Mouse (Mus musculus) heart, postnatal 0 days (tissue): ENCODE data around the gene Polr2h. TPM values are rescaled to one million over a fixed set of nuclear protein-coding genes. Genes with fewer than 3 reads are reported as not detected.

Experiments used
- ATAC-seq: fragments of 200-750 bp; cut with Nextera tagmentation; 2 replicates; pipeline ENCODE4 v1.8.0; 2017; ENCODE audit warnings: low read depth, moderate number of reproducible peaks, moderate library complexity; ENCODE audit not compliant: insufficient read depth
- DNase-seq: peaks from one replicate; pipeline ENCODE4 v3.0.0-alpha.2; 2016; ENCODE audit warnings: low spot score
- H3K27ac ChIP-seq: fragments of 300-500 bp; sonication (generic); 2 replicates; pipeline ENCODE4 v1.5.1; 2014; ENCODE audit warnings: low read depth, mild to moderate bottlenecking
- H3K27me3 ChIP-seq: fragments of 300-500 bp; sonication (generic); 2 replicates; pipeline ENCODE4 v1.6.1; 2014; ENCODE audit warnings: low read length, mixed read lengths; ENCODE audit not compliant: control insufficient read depth, insufficient read depth
- H3K36me3 ChIP-seq: fragments of 300-500 bp; sonication (generic); replicated peaks from 2 replicates; pipeline ENCODE4 v1.6.1; 2014; ENCODE audit warnings: low read length, mixed read lengths; ENCODE audit not compliant: control insufficient read depth, insufficient read depth
- H3K4me1 ChIP-seq: fragments of 300-500 bp; sonication (generic); 2 replicates; pipeline ENCODE4 v1.6.1; 2014; ENCODE audit warnings: antibody characterized with exemption; ENCODE audit not compliant: control insufficient read depth, insufficient read depth
- H3K4me2 ChIP-seq: fragments of 300-500 bp; sonication (generic); 2 replicates; pipeline ENCODE4 v1.6.1; 2014; ENCODE audit warnings: low read depth, mild to moderate bottlenecking, low read length, moderate library complexity
- H3K4me3 ChIP-seq: fragments of 300-500 bp; sonication (generic); 2 replicates; pipeline ENCODE4 v1.5.1; 2014; ENCODE audit warnings: low read depth, low read length
- H3K9ac ChIP-seq: fragments of 300-500 bp; sonication (generic); replicated peaks from 2 replicates; pipeline ENCODE4 v1.6.1; 2014; ENCODE audit warnings: low read depth, low read length, mixed read lengths
- H3K9me3 ChIP-seq: fragments of 300-500 bp; sonication (generic); replicated peaks from 2 replicates; pipeline ENCODE4 v1.6.1; 2016; ENCODE audit warnings: low read length; ENCODE audit not compliant: control insufficient read depth
- CTCF ChIP-seq: IDR thresholded peaks from 2 replicates; pipeline ENCODE4 v1.5.1; 2016; ENCODE audit warnings: antibody characterized with exemption, control low read depth, low read depth
- EP300 ChIP-seq: IDR thresholded peaks from 2 replicates; pipeline ENCODE4 v1.6.1; 2016; ENCODE audit warnings: antibody characterized with exemption, low read depth
- WGBS: fragments of 180-500 bp; shearing (Covaris S2); extraction: QIAGEN DNeasy Blood & Tissue Kit; methylation state at CpG from one replicate; pipeline ENCODE4 v1.1.7; 2014; 5-methylcytosine and 5-hydroxymethylcytosine counted together
- polyA plus RNA-seq: library from polyadenylated mRNA; unstranded; fragments of >200 nt; fragmentation: Nextera tagmentation; extraction: Ambion mirVana; gene quantifications from 2 replicates; pipeline ENCODE4 v1.2.1, GENCODE M21; 2015
- total RNA-seq: library from RNA; depleted of rRNA; stranded (reverse); fragments of >200 nt; gene quantifications from 2 replicates; pipeline ENCODE4 v1.2.3, GENCODE M21; 2014; ENCODE audit warnings: low replicate concordance

Gene Polr2h
- total and polyA plus RNA-seq, 2 experiments from 2014 or later: 8.6 to 35.7 TPM

DNA sequence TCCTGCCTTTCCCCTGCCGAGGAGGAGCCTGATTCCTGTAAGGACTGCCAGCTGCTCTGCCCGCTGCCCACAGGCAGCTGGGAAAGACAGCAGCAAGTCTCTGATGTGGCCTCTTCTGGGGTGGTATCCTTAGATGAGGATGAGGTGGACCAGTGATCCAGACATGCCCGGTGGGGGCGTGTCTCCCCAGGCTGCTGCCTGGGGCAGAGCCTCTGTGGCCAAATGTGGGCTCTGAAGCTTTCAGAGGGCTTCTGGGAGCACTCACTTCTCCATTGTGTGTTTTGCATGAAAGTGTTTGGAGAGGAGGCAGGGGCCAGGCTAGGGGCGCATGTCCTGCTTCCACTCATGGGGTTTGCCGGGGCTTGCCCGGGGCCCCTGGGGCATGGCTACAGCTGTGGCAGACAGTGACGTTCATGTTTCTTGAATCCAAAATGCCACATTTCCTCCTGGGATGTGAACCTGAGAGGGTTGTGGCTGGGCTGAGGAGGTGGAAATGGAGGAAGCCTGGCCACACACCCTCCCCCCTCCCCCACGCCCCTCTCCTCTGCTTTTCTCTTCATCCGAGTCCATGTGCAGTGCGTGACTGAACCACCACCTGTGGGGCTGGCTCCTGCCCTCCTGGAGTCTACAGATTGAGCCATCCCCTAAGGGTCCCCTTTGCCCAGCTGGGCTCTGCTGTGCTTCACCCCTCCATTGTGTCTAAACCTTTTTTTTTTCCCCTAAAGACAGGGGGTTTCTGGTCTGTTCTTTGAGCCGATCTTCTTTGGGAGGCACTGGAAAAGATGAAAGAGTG, 15.5 kb upstream of the Polr2h start:
- Histone ChIP-seq H3K27me3 (no peaks in the 10 kb centered on the region), H3K9ac (0 out of 2 replicates have a peak overlapping the region, but pooled peaks have one; percentile 21), H3K4me2 (no peak overlapping the region), H3K27ac (no peak overlapping the region), H3K4me3 (no peak overlapping the region), H3K36me3 (peaks cover 24% of the 10 kb centered on the region; the same call in 1 of the 2 replicates), H3K4me1 (0 out of 2 replicates have a peak, but pooled peaks cover 3% of the 10 kb centered on the region), H3K9me3 (no peaks in the 10 kb centered on the region)
- DNase-seq (no peak), ATAC-seq (peak; percentile 6; the same call in 1 of the 2 replicates)
- 50% methylated on average over 12 of the region's 12 CpGs for whole genome bisulfite sequencing
- TF ChIP-seq CTCF (no peak), EP300 (no peak)

DNA sequence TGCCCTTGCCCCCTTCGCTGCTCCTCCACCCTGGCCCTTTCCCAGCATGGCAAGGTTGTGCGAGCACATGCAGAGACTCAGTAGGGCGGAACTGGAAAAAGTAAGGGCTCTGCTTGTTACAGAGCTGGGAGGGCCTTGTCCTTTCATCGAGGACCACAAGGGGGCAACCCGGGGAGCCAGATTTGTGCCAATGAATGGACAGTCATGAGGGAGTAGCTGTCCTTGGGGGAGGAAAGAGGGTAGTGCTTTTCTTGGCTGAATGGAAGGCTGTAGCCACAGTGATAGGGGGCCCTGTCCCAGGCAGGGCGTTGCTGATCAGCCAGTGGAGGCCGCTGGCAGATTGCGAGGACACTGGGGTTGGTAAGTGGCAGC, 15.0 kb upstream of the Polr2h start:
- Histone ChIP-seq H3K9ac (0 out of 2 replicates have a peak overlapping the region, but pooled peaks have one; percentile 21), H3K27me3 (no peaks in the 10 kb centered on the region), H3K27ac (no peak overlapping the region), H3K4me3 (no peak overlapping the region), H3K36me3 (peaks cover 24% of the 10 kb centered on the region; the same call in 1 of the 2 replicates), H3K4me1 (0 out of 2 replicates have a peak, but pooled peaks cover 3% of the 10 kb centered on the region), H3K4me2 (no peak overlapping the region), H3K9me3 (no peaks in the 10 kb centered on the region)
- 12% methylated on average over 8 of the region's 8 CpGs for WGBS
- TF ChIP-seq EP300: no peak
- peak; percentile 71 for TF ChIP-seq CTCF
- DNase-seq: peak; percentile 90
- ATAC-seq: peak; percentile 79

DNA sequence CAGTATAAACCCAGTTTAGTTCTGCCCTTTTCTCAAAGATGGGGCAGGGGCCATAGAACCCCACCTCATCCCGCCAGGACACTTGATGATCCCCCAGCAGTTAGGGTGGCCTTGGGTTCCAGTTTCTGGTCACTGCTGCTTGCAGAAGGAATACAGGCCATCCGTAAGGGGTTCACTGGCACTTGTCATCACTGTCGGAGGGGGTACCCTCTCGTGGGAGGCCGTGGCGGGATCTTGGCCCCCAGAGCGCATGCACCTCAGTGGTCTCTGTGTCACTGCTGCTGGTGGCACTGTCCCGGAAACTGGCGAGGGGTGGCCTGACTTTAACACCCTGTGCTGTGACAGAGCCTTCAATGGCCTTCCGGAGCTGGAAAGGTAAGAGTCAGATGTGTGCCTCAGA, 14.4 kb upstream of the Polr2h start:
- peaks cover 24% of the 10 kb centered on the region; the same call in 1 of the 2 replicates for H3K36me3 ChIP-seq
- H3K27me3 ChIP-seq: no peaks in the 10 kb centered on the region
- DNase-seq: no peak
- WGBS: 92% methylated on average over 10 of the region's 10 CpGs
- ATAC-seq: no peak
- no peaks in the 10 kb centered on the region for H3K9me3 ChIP-seq
- no peak overlapping the region for H3K27ac ChIP-seq
- no peak overlapping the region for H3K4me2 ChIP-seq
- 0 out of 2 replicates have a peak, but pooled peaks cover 3% of the 10 kb centered on the region for H3K4me1 ChIP-seq
- no peak overlapping the region for H3K4me3 ChIP-seq
- no peak overlapping the region for H3K9ac ChIP-seq
- TF ChIP-seq CTCF (no peak), EP300 (no peak)

DNA sequence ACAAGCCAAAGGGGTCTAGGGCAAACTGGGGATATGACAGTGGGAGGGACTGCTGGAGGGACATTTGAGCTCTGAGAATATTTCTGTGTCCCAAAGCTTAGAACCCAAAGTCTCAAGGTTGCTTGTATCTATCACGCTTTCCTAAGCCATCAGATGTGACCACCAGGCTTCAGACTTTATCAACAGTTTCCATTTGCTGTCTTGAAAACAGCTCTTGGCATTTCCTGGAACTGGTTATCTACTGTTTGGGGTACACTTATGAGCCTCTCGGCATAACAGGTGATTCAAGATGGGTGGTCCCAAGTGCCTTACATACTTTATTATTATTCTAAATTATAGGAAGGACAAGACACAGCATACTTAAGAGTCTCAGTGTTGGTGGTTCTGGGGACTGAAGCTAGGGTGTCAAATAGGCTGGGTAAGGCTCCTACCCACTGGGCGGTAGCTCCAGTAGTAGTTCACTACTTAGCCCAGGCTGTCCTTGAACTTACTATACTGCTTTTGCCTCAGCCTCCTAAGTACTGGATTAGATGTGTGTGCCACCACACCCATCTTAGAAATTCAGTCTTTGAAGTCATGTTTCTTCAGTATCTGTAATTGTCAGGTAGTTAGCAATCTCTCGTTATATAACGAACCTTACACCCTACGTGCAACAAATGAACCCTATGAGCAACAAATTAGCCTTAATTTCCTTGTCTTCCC, 13.6 kb upstream of the Polr2h start:
- ATAC-seq (no peak), DNase-seq (no peak)
- Histone ChIP-seq H3K9ac (no peak overlapping the region), H3K27ac (no peak overlapping the region), H3K9me3 (no peaks in the 10 kb centered on the region), H3K27me3 (no peaks in the 10 kb centered on the region), H3K4me2 (no peak overlapping the region), H3K4me3 (no peak overlapping the region), H3K36me3 (peaks cover 19% of the 10 kb centered on the region; the same call in 1 of the 2 replicates), H3K4me1 (0 out of 2 replicates have a peak, but pooled peaks cover 3% of the 10 kb centered on the region)
- TF ChIP-seq CTCF (no peak), EP300 (no peak)
- WGBS: 88% methylated on average over 6 of the region's 6 CpGs

DNA sequence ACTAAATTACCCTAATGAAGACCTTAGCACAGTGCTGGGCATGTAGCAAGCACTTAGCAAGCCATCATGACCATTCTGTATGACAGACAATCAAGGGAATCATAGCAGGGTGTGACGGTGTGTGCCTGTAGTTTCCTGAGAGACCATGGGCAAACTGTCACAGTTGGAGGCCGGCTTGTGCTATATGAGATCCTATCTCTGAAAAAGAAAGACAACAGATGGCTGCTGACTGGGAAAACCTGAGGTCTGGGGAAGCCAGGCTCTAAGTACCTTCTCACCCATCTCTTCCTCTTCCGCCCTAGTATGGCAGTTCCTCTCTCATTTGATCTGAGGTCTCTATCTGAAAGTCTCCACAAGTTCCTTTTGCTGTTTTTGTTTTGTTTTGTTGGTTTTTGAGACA, 11.7 kb upstream of the Polr2h start:
- H3K4me3 ChIP-seq: no peak overlapping the region

More for the DNA sequence above, 11.7 kb upstream of the Polr2h start:
- ATAC-seq (no peak), DNase-seq (no peak)
- Histone ChIP-seq H3K27me3 (no peaks in the 10 kb centered on the region), H3K4me1 (0 out of 2 replicates have a peak, but pooled peaks cover 3% of the 10 kb centered on the region), H3K36me3 (0 out of 2 replicates have a peak, but pooled peaks cover 5% of the 10 kb centered on the region), H3K4me2 (no peak overlapping the region), H3K9me3 (no peaks in the 10 kb centered on the region), H3K27ac (no peak overlapping the region), H3K9ac (no peak overlapping the region)
- 81% methylated on average over 3 of the region's 3 CpGs for WGBS
- no peak for TF ChIP-seq CTCF
- TF ChIP-seq EP300: no peak
